Mouse (Mus musculus): ENCODE results near the gene Arhgef16.

Arhgef16 gene

GRCm38 (mm10) chr4:154301466-154301881 lies at the start of gene Arhgef16:
TSS of gene Arhgef16 (minus strand) at chr4:154301676.
- DNase-seq = peak; percentile 68 to 74

- DNase-seq = no peak
These were observed 46.8 kb upstream of the Arhgef16 start for GRCm38 (mm10) chr4:154348197-154348786.

- DNase-seq = no peak
These were observed 45.5 kb upstream of the Arhgef16 start for GRCm38 (mm10) chr4:154346731-154347522.

- DNase-seq = no peak
These were observed 35.2 kb upstream of the Arhgef16 start for GRCm38 (mm10) chr4:154336650-154337049.

GRCm38 (mm10) chr4:154335761-154336160 lies 34.3 kb upstream of the Arhgef16 start, which contains the start of gene B230104I21Rik:
TSS of gene B230104I21Rik (plus strand) at chr4:154336127.
- DNase-seq = peak; percentile 8 to 25

GRCm38 (mm10) chr4:154334699-154335402 lies 33.4 kb upstream of the Arhgef16 start:
- peak; percentile 47 to 59 for DNase-seq

- no peak for DNase-seq
These were observed 31.8 kb upstream of the Arhgef16 start for GRCm38 (mm10) chr4:154333300-154333699.

GRCm38 (mm10) chr4:154331271-154331670 lies 29.8 kb upstream of the Arhgef16 start:
- DNase-seq = no peak

- no peak for DNase-seq
These were observed 28.5 kb upstream of the Arhgef16 start for GRCm38 (mm10) chr4:154330001-154330400.

GRCm38 (mm10) chr4:154328836-154329235 lies 27.4 kb upstream of the Arhgef16 start:
- DNase-seq = peak; percentile 87

- peak; percentile 17 to 28 for DNase-seq
These were observed 27.0 kb upstream of the Arhgef16 start for GRCm38 (mm10) chr4:154328431-154328830.

- no peak for DNase-seq
These were observed 23.9 kb upstream of the Arhgef16 start for GRCm38 (mm10) chr4:154325410-154325809.

GRCm38 (mm10) chr4:154313622-154313967 lies 12.1 kb upstream of the Arhgef16 start:
- DNase-seq = peak; percentile 43 to 55

GRCm38 (mm10) chr4:154312935-154313621 lies 11.6 kb upstream of the Arhgef16 start:
- DNase-seq = no peak

GRCm38 (mm10) chr4:154312143-154312812 lies 10.8 kb upstream of the Arhgef16 start:
- no peak for DNase-seq

- DNase-seq = no peak
These were observed 9.2 kb upstream of the Arhgef16 start for GRCm38 (mm10) chr4:154310576-154311262.

GRCm38 (mm10) chr4:154309131-154309530 lies 7.7 kb upstream of the Arhgef16 start:
- peak; percentile 52 to 61 for DNase-seq

GRCm38 (mm10) chr4:154299541-154300271 lies 1.8 kb downstream of the Arhgef16 start:
- DNase-seq = peak in 1 of 2 experiments; percentile 31

- DNase-seq = no peak
These were observed 3.7 kb downstream of the Arhgef16 start for GRCm38 (mm10) chr4:154297761-154298160.

- DNase-seq = no peak
These were observed 7.2 kb downstream of the Arhgef16 start for GRCm38 (mm10) chr4:154294262-154294731.

- DNase-seq = no peak
These were observed 7.7 kb downstream of the Arhgef16 start for GRCm38 (mm10) chr4:154293735-154294201.

Measured in cerebellum, postnatal 14 days (tissue).